Mouse (Mus musculus) layer of hippocampus, adult 8-10 months (tissue): Measurements from ENCODE around the gene Fdxr. TPM values are rescaled to one million over a fixed set of nuclear protein-coding genes. Genes with fewer than 3 reads are reported as not detected.

ENCODE experiments used
- microRNA-seq, 2 experiments: library from miRNA; unstranded; fragments of <30 nt; microRNA quantifications; one replicate each; pipeline ENCODE4 v1.2.0; 2022
- total RNA-seq, 4 experiments: library from RNA; stranded (reverse); gene quantifications; 2 replicates each; pipeline ENCODE4 v1.2.4; 2022

The Fdxr gene
- total RNA-seq, 4 experiments from 2014 or later: 22.8 to 25.5 (median 24.6) TPM

Small RNA genes lying within 50 kb of the gene (microRNA-seq; reads per million reads assigned to microRNA genes)
- gene Gm25837: 0 reads per million in 2 experiments

Other genes with a start within 250 kb of the Fdxr start
- gene Cd300ld5, start 239.3 kb downstream of the Fdxr start, total RNA-seq: 1 to 10 TPM in 1 of 4 experiments, under 1 TPM in 1, not detected in 2; 0.45 to 4.0 TPM
- 1 to 10 TPM in 2 of 4 experiments, under 1 TPM in 1, not detected in 1; 0.45 to 3.7 (median 3.6) TPM for gene Cd300ld3, start 228.6 kb downstream of the Fdxr start, total RNA-seq
- gene Cd300e, start 214.9 kb downstream of the Fdxr start, total RNA-seq: under 1 TPM in 3 of 4 experiments, not detected in 1; 0.14 to 0.20 (median 0.18) TPM
- 1 to 10 TPM; 2.8 to 4.0 (median 3.9) TPM for gene Rab37, start 185.6 kb downstream of the Fdxr start, total RNA-seq
- 1 to 10 TPM in 3 of 4 experiments, under 1 TPM in 1; 0.62 to 4.3 (median 1.7) TPM for gene Cd300lf, start 143.1 kb downstream of the Fdxr start, total RNA-seq
- gene Slc9a3r1, start 113.7 kb downstream of the Fdxr start, total RNA-seq: 10 to 100 TPM; 68.3 to 84.2 (median 77.1) TPM
- 10 to 100 TPM; 12.5 to 19.8 (median 16.1) TPM for gene Tmem104, start 89.6 kb downstream of the Fdxr start, total RNA-seq
- 10 to 100 TPM; 20.4 to 25.2 (median 22.5) TPM for gene Nat9, start 89.2 kb downstream of the Fdxr start, total RNA-seq
- gene Grin2c, start 9.8 kb downstream of the Fdxr start, total RNA-seq: 10 to 100 TPM; 42.3 to 48.8 (median 44.6) TPM
- gene Fads6, start 20.6 kb upstream of the Fdxr start, total RNA-seq: 10 to 100 TPM; 16.7 to 18.5 (median 17.1) TPM
- gene Otop2, start 30.1 kb upstream of the Fdxr start, total RNA-seq: under 1 TPM; 0.30 to 0.55 (median 0.40) TPM
- under 1 TPM; 0.36 to 0.95 (median 0.59) TPM for gene Ush1g, start 45.0 kb upstream of the Fdxr start, total RNA-seq
- gene Otop3, start 57.7 kb upstream of the Fdxr start, total RNA-seq: under 1 TPM in 2 of 4 experiments, not detected in 2; 0.14 to 0.27 TPM
- 100 to 1,000 TPM; 104 to 119 (median 117) TPM for gene Hid1, start 90.7 kb upstream of the Fdxr start, total RNA-seq
- 10 to 100 TPM; 25.7 to 29.6 (median 25.9) TPM for gene Cdr2l, start 104.9 kb upstream of the Fdxr start, total RNA-seq
- 100 to 1,000 TPM; 100 to 115 (median 105) TPM for gene Mrpl58, start 126.7 kb upstream of the Fdxr start, total RNA-seq
- gene Atp5h, start 142.9 kb upstream of the Fdxr start, total RNA-seq: 100 to 1,000 TPM; 450 to 501 (median 483) TPM
- 10 to 100 TPM; 67.4 to 74.9 (median 71.2) TPM for gene Kctd2, start 143.1 kb upstream of the Fdxr start, total RNA-seq
- gene Trim80, start 163.5 kb upstream of the Fdxr start, total RNA-seq: not detected
- under 1 TPM in 1 of 4 experiments, not detected in 3; 0.21 TPM for gene Slc16a5, start 185.4 kb upstream of the Fdxr start, total RNA-seq
- 10 to 100 TPM in 3 of 4 experiments, 1 to 10 TPM in 1; 10.0 to 16.7 (median 13.0) TPM for gene Armc7, start 198.6 kb upstream of the Fdxr start, total RNA-seq
- gene Nt5c, start 214.8 kb upstream of the Fdxr start, total RNA-seq: 10 to 100 TPM; 58.8 to 68.5 (median 66.3) TPM
- 100 to 1,000 TPM; 109 to 139 (median 124) TPM for gene Jpt1, start 237.3 kb upstream of the Fdxr start, total RNA-seq